Mouse (Mus musculus): ENCODE results near the gene Crnkl1.

DNA sequence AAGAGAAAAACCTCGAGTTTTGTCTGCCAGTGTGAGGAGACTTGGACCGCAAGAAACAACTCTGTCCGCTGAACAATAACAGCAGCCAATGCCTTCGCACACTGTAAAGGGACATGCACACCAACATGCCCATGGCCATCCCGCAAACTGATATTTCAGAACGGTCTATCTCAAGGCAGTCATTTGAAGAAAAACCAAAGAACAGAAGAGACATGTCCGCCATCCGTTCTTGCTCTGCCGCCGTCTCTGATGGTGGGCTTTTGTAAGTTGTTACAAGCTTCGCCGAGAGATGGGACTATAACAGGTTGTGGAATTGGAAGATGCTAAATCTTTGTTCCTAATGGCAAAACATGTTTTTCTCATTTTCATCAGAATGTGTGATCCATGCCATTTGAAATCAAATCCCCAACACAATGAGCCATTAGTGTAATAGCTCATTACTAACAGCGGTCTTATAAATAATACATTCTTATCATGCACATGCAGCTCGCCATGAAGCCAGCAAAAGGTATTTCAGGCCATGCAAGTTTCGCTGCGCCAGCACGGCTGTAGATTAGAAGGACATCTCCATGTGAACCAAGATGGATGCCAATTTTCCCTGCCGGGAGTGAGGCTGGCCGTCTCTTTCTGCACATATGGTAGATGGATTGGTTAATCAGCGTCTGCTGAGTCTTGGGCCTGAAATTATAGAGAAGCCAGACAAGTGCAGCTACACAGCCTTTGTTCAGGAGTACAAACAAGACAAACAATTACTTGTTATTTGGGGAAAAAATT, 36.6 kb upstream of the Crnkl1 start:
- no peak for TF ChIP-seq CTCF (IDR thresholded peaks at IDR 0.05; ENCODE audit: borderline replicate concordance, insufficient read depth, low read depth, low read length)
- no peak for TF ChIP-seq POLR2A (IDR thresholded peaks at IDR 0.05; ENCODE audit: borderline replicate concordance, insufficient read depth, low read length)
